Mouse (Mus musculus): ENCODE results near the gene Elob. TPM values are rescaled to one million over a fixed set of nuclear protein-coding genes. Genes with fewer than 3 reads are reported as not detected.

The Elob gene
- polyA plus RNA-seq, 1 experiment from 2014 or later: 458 TPM

GRCm38 (mm10) chr17:23850028-23850427 is 21.1 kb upstream of the Elob start:
- H3K9ac ChIP-seq (replicated peaks): no peak overlapping the region
- no peaks in the 10 kb centered on the region for H3K4me1 ChIP-seq (ENCODE audit: insufficient read depth)
- TF ChIP-seq EP300 (IDR thresholded peaks at IDR 0.05; ENCODE audit: low read depth) (no peak), CTCF (IDR thresholded peaks at IDR 0.05; ENCODE audit: low read depth) (peak; percentile 44)
- no peaks in the 10 kb centered on the region for H3K27me3 ChIP-seq (ENCODE audit: insufficient read depth, low read length)
- no peak overlapping the region for H3K4me3 ChIP-seq (ENCODE audit: low read depth, low read length)
- 66% methylated on average over 2 of the region's 2 CpGs for WGBS (ENCODE audit: insufficient replicate concordance)
- no peak overlapping the region for H3K4me2 ChIP-seq (ENCODE audit: low read depth, low read length)
- H3K9me3 ChIP-seq (ENCODE audit: low read length): no peaks in the 10 kb centered on the region
- no peak overlapping the region for H3K27ac ChIP-seq (ENCODE audit: low read depth)
- ATAC-seq: no peak
- no peaks in the 10 kb centered on the region for H3K36me3 ChIP-seq (replicated peaks; ENCODE audit: insufficient read depth, low read length)
- no peak for DNase-seq

- ATAC-seq (peak; percentile 70; the same call in 1 of the 2 replicates), DNase-seq (peak; percentile 76)
- Histone ChIP-seq H3K27ac (ENCODE audit: low read depth) (no peak within 1 kb of the TSS), H3K27me3 (ENCODE audit: insufficient read depth, low read length) (no peaks in the 10 kb centered on the region), H3K9me3 (ENCODE audit: low read length) (no peaks in the 10 kb centered on the region), H3K4me2 (ENCODE audit: low read depth, low read length) (peak within 1 kb of the TSS; percentile 43; the same call in 1 of the 2 replicates), H3K4me3 (ENCODE audit: low read depth, low read length) (no peak within 1 kb of the TSS), H3K36me3 (replicated peaks; ENCODE audit: insufficient read depth, low read length) (no peaks in the 10 kb centered on the region), H3K4me1 (ENCODE audit: insufficient read depth) (no peaks in the 10 kb centered on the region), H3K9ac (replicated peaks) (no peak within 1 kb of the TSS)
- TF ChIP-seq EP300 (IDR thresholded peaks at IDR 0.05; ENCODE audit: low read depth) (no peak), CTCF (IDR thresholded peaks at IDR 0.05; ENCODE audit: low read depth) (peak; percentile 85)
- WGBS (ENCODE audit: insufficient replicate concordance): 18% methylated on average over 19 of the region's 19 CpGs
These were observed 14.9 kb upstream of the Elob start, which contains the start of the genes Prss32 and Prss41 for GRCm38 (mm10) chr17:23843812-23844273. Gene Prss32 (plus strand): TSS chr17:23843855. Gene Prss41 (minus strand): TSS chr17:23844172.

GRCm38 (mm10) chr17:23843141-23843811 is 14.3 kb upstream of the Elob start:
- TF ChIP-seq EP300 (IDR thresholded peaks at IDR 0.05; ENCODE audit: low read depth) (no peak), CTCF (IDR thresholded peaks at IDR 0.05; ENCODE audit: low read depth) (peak; percentile 54)
- no peaks in the 10 kb centered on the region for H3K4me1 ChIP-seq (ENCODE audit: insufficient read depth)
- no peak overlapping the region for H3K9ac ChIP-seq (replicated peaks)
- no peak overlapping the region for H3K4me3 ChIP-seq (ENCODE audit: low read depth, low read length)
- no peaks in the 10 kb centered on the region for H3K9me3 ChIP-seq (ENCODE audit: low read length)
- H3K4me2 ChIP-seq (ENCODE audit: low read depth, low read length): peak overlapping the region; percentile 43; the same call in 1 of the 2 replicates
- no peak overlapping the region for H3K27ac ChIP-seq (ENCODE audit: low read depth)
- no peaks in the 10 kb centered on the region for H3K27me3 ChIP-seq (ENCODE audit: insufficient read depth, low read length)
- peak; percentile 5; the same call in 1 of the 2 replicates for ATAC-seq
- peak; percentile 43 for DNase-seq
- 55% methylated on average over 23 of the region's 23 CpGs for whole genome bisulfite sequencing (ENCODE audit: insufficient replicate concordance)
- no peaks in the 10 kb centered on the region for H3K36me3 ChIP-seq (replicated peaks; ENCODE audit: insufficient read depth, low read length)

DNA sequence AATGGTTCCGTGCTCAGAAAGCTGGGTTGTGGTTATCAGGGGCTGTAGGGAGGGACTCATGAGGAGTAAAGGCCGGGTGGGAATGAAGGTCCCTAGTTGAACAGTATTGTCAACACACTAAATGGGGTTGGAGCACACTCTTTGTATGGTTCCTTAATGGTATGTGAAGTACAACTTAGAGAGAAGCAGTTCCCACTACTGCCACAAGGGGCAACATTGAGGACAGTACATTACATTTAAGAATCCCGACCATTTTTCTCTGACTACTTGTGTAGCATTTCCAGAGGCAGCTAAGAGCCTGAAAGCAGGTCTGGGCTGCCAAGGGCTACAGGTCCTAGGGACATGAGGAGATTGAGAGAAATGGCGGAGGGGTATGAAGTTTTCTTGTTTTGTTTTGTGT is 12.2 kb upstream of the Elob start:
- H3K4me3 ChIP-seq (ENCODE audit: low read depth, low read length): no peak overlapping the region
- no peaks in the 10 kb centered on the region for H3K9me3 ChIP-seq (ENCODE audit: low read length)
- H3K9ac ChIP-seq (replicated peaks): no peak overlapping the region
- no peak overlapping the region for H3K27ac ChIP-seq (ENCODE audit: low read depth)
- H3K36me3 ChIP-seq (replicated peaks; ENCODE audit: insufficient read depth, low read length): no peaks in the 10 kb centered on the region
- no peak overlapping the region for H3K4me2 ChIP-seq (ENCODE audit: low read depth, low read length)
- DNase-seq (peak; percentile 62), ATAC-seq (no peak)
- no peaks in the 10 kb centered on the region for H3K4me1 ChIP-seq (ENCODE audit: insufficient read depth)
- H3K27me3 ChIP-seq (ENCODE audit: insufficient read depth, low read length): no peaks in the 10 kb centered on the region
- TF ChIP-seq EP300 (IDR thresholded peaks at IDR 0.05; ENCODE audit: low read depth) (no peak), CTCF (IDR thresholded peaks at IDR 0.05; ENCODE audit: low read depth) (peak; percentile 84)
- 32% methylated on average over 4 of the region's 4 CpGs for WGBS (ENCODE audit: insufficient replicate concordance)

- Histone ChIP-seq H3K27me3 (ENCODE audit: insufficient read depth, low read length) (peaks cover 4% of the 10 kb centered on the region; the same call in 1 of the 2 replicates), H3K4me2 (ENCODE audit: low read depth, low read length) (no peak within 1 kb of the TSS), H3K4me1 (ENCODE audit: insufficient read depth) (no peaks in the 10 kb centered on the region), H3K9me3 (ENCODE audit: low read length) (no peaks in the 10 kb centered on the region), H3K36me3 (replicated peaks; ENCODE audit: insufficient read depth, low read length) (no peaks in the 10 kb centered on the region), H3K9ac (replicated peaks) (no peak within 1 kb of the TSS), H3K27ac (ENCODE audit: low read depth) (no peak within 1 kb of the TSS), H3K4me3 (ENCODE audit: low read depth, low read length) (no peak within 1 kb of the TSS)
- ATAC-seq: no peak
- 73% methylated on average over 8 of the region's 8 CpGs for WGBS (ENCODE audit: insufficient replicate concordance)
- no peak for TF ChIP-seq CTCF (IDR thresholded peaks at IDR 0.05; ENCODE audit: low read depth)
- TF ChIP-seq EP300 (IDR thresholded peaks at IDR 0.05; ENCODE audit: low read depth): no peak
- no peak for DNase-seq
These were observed 7.2 kb upstream of the Elob start, which contains the start of gene Prss33 for GRCm38 (mm10) chr17:23836006-23836575. Gene Prss33 (minus strand): TSS chr17:23836056.

DNA sequence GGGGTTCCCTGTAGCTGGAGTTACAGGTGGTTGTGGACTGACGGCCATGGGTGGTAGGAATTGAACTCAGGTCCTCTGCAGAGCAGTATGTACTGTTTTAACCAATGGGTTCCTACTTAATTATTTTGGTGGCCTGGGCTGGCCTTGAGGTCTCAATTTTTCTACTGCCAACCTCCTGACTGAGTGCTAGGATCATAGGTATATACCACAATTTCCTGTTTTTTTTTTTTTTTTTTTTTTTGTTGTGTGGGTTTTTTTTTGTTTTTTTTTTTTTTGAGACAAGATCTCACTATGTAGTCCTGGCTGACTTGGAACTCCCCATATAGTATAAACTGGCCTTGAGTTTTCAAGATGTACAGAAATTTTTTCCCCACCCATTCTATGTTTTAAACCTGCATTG is 2.3 kb upstream of the Elob start:
- no peak for DNase-seq
- 82% methylated on average over 1 of the region's 1 CpGs for WGBS (ENCODE audit: insufficient replicate concordance)
- peaks cover 4% of the 10 kb centered on the region; the same call in 1 of the 2 replicates for H3K27me3 ChIP-seq (ENCODE audit: insufficient read depth, low read length)

More for the DNA sequence above, 2.3 kb upstream of the Elob start:
- Histone ChIP-seq H3K4me1 (ENCODE audit: insufficient read depth) (peaks cover 15% of the 10 kb centered on the region), H3K4me3 (ENCODE audit: low read depth, low read length) (no peak overlapping the region), H3K9ac (replicated peaks) (no peak overlapping the region), H3K9me3 (ENCODE audit: low read length) (no peaks in the 10 kb centered on the region; the same call in 1 of the 2 replicates), H3K36me3 (replicated peaks; ENCODE audit: insufficient read depth, low read length) (peaks cover 7% of the 10 kb centered on the region; the same call in 1 of the 2 replicates), H3K4me2 (ENCODE audit: low read depth, low read length) (no peak overlapping the region), H3K27ac (ENCODE audit: low read depth) (no peak overlapping the region)
- ATAC-seq: no peak
- no peak for TF ChIP-seq CTCF (IDR thresholded peaks at IDR 0.05; ENCODE audit: low read depth)
- no peak for TF ChIP-seq EP300 (IDR thresholded peaks at IDR 0.05; ENCODE audit: low read depth)
